Mouse (Mus musculus) spleen, postnatal 4 days (tissue): ENCODE data around the gene 4921536K21Rik.

Source experiments
- DNase-seq, 2 experiments: peaks; one replicate each; pipeline ENCODE4 v3.0.0; 2022; ENCODE audit warnings: low spot score in 2 of 2

4921536K21Rik gene

GRCm38 (mm10) chr11:3894406-3895281 is at the start of gene 4921536K21Rik, which contains the start of gene Dusp18:
Gene 4921536K21Rik (minus strand): TSS chr11:3895098.
Gene Dusp18 (plus strand): TSS chr11:3895240.
- DNase-seq: peak; percentile 78 to 85

- DNase-seq: peak in 1 of 2 experiments; percentile 25
These were observed 46.5 kb upstream of the 4921536K21Rik start for GRCm38 (mm10) chr11:3941371-3941770.

GRCm38 (mm10) chr11:3937321-3937874 is 42.5 kb upstream of the 4921536K21Rik start:
- DNase-seq: no peak

GRCm38 (mm10) chr11:3936318-3936717 is 41.4 kb upstream of the 4921536K21Rik start:
- no peak for DNase-seq

GRCm38 (mm10) chr11:3935135-3935534 is 40.2 kb upstream of the 4921536K21Rik start:
- DNase-seq: peak; percentile 3 to 41

GRCm38 (mm10) chr11:3933756-3934285 is 38.9 kb upstream of the 4921536K21Rik start:
- peak in 1 of 2 experiments; percentile 40 for DNase-seq

- DNase-seq: peak; percentile 60 to 78
These were observed 36.8 kb upstream of the 4921536K21Rik start, which contains the start of gene Tcn2 for GRCm38 (mm10) chr11:3931511-3932211. Gene Tcn2 (minus strand): TSS chr11:3932159.

GRCm38 (mm10) chr11:3930931-3931330 is 36.0 kb upstream of the 4921536K21Rik start:
- peak in 1 of 2 experiments; percentile 7 for DNase-seq

GRCm38 (mm10) chr11:3930019-3930418 is 35.1 kb upstream of the 4921536K21Rik start:
- DNase-seq: peak; percentile 15 to 61

GRCm38 (mm10) chr11:3925916-3926315 is 31.0 kb upstream of the 4921536K21Rik start:
- DNase-seq: no peak

- DNase-seq: no peak
These were observed 27.8 kb upstream of the 4921536K21Rik start for GRCm38 (mm10) chr11:3922731-3923130.

- DNase-seq: no peak
These were observed 27.2 kb upstream of the 4921536K21Rik start for GRCm38 (mm10) chr11:3922115-3922514.

- peak; percentile 30 to 66 for DNase-seq
These were observed 26.5 kb upstream of the 4921536K21Rik start for GRCm38 (mm10) chr11:3921281-3921850.

- DNase-seq: peak in 1 of 2 experiments; percentile 55
These were observed 25.6 kb upstream of the 4921536K21Rik start for GRCm38 (mm10) chr11:3920476-3920875.

GRCm38 (mm10) chr11:3918738-3919137 is 23.8 kb upstream of the 4921536K21Rik start:
- DNase-seq: peak in 1 of 2 experiments; percentile 62

- DNase-seq: peak; percentile 72 to 93
These were observed 19.4 kb upstream of the 4921536K21Rik start, which contains the start of gene Slc35e4 for GRCm38 (mm10) chr11:3914109-3914840. Gene Slc35e4 (minus strand): TSS chr11:3914664.

GRCm38 (mm10) chr11:3913316-3914108 is 18.6 kb upstream of the 4921536K21Rik start:
- peak; percentile 76 to 86 for DNase-seq

GRCm38 (mm10) chr11:3912875-3913271 is 18.0 kb upstream of the 4921536K21Rik start:
- DNase-seq: peak in 1 of 2 experiments; percentile 64

- peak in 1 of 2 experiments; percentile 57 for DNase-seq
These were observed 17.4 kb upstream of the 4921536K21Rik start for GRCm38 (mm10) chr11:3912100-3912874.
